Mouse (Mus musculus) ES-E14 (cell line): ENCODE data around the gene H1f0. TPM values are rescaled to one million over a fixed set of nuclear protein-coding genes. Genes with fewer than 3 reads are reported as not detected.

Experiments
- DNase-seq: peaks from one replicate; pipeline ENCODE4 v3.0.0-alpha.2; 2013; ENCODE audit warnings: low read depth, low spot score
- H3K27ac ChIP-seq: 2 replicates; pipeline ENCODE4 v1.5.1; 2012; ENCODE audit warnings: low read depth, mild to moderate bottlenecking, low read length, moderate library complexity, mixed read lengths; ENCODE audit not compliant: poor library complexity, insufficient read depth, severe bottlenecking
- H3K36me3 ChIP-seq: 2 replicates; pipeline ENCODE4 v1.6.1; 2012; ENCODE audit warnings: mild to moderate bottlenecking, low read length, moderate library complexity, mixed read lengths; ENCODE audit not compliant: control insufficient read depth, poor library complexity, insufficient read depth, severe bottlenecking
- H3K4me1 ChIP-seq, 2 experiments: fragments of 150-350 bp in 1 of 2; sonication (generic) in 1 of 2; 2 replicates each; pipeline ENCODE4 v1.6.1; 2012; ENCODE audit warnings: low read length in 2 of 2, mild to moderate bottlenecking in 1 of 2, mixed read lengths in 1 of 2; ENCODE audit not compliant: control insufficient read depth in 2 of 2, insufficient read depth in 2 of 2, poor library complexity in 1 of 2
- H3K4me3 ChIP-seq, 2 experiments: fragments of 150-350 bp in 1 of 2; sonication (generic) in 1 of 2; 2 replicates each; pipeline ENCODE4 v1.5.1; 2012; ENCODE audit warnings: low read length in 2 of 2, low read depth in 1 of 2, mild to moderate bottlenecking in 1 of 2, mixed read lengths in 1 of 2; ENCODE audit not compliant: insufficient read depth in 1 of 2, poor library complexity in 1 of 2, severe bottlenecking in 1 of 2
- H3K9ac ChIP-seq: 2 replicates; pipeline ENCODE4 v1.6.1; 2012; ENCODE audit warnings: low read depth, mild to moderate bottlenecking, low read length, mixed read lengths; ENCODE audit not compliant: poor library complexity, insufficient read depth, severe bottlenecking
- H3K9me3 ChIP-seq: fragments of 150-350 bp; sonication (generic); 2 replicates; pipeline ENCODE4 v1.6.1; 2012; ENCODE audit warnings: low read depth, mild to moderate bottlenecking, low read length; ENCODE audit not compliant: control insufficient read depth, insufficient read depth
- CHD2 ChIP-seq: IDR thresholded peaks from 2 replicates; pipeline ENCODE4 v1.6.1; 2014; ENCODE audit warnings: mild to moderate bottlenecking, low read depth, low read length, inconsistent platforms
- HCFC1 ChIP-seq: IDR thresholded peaks from 2 replicates; pipeline ENCODE4 v1.6.1; 2012; ENCODE audit warnings: low read length, inconsistent platforms, borderline replicate concordance; ENCODE audit not compliant: insufficient read depth
- MAFK ChIP-seq: IDR thresholded peaks from 2 replicates; pipeline ENCODE4 v1.6.1; 2014; ENCODE audit warnings: mild to moderate bottlenecking, low read depth, low read length, inconsistent platforms; ENCODE audit not compliant: insufficient read depth
- ZC3H11A ChIP-seq: IDR thresholded peaks from 2 replicates; pipeline ENCODE4 v1.6.1; 2012; ENCODE audit warnings: low read depth, mild to moderate bottlenecking, inconsistent platforms, low read length, borderline replicate concordance
- ZNF384 ChIP-seq: IDR thresholded peaks from 2 replicates; pipeline ENCODE4 v1.6.1; 2012; ENCODE audit warnings: low read depth, low read length, inconsistent platforms
- in situ Hi-C, 2 experiments: fragments of 600-800 bp; cut with MboI; formaldehyde crosslinking; loops; one replicate each; pipeline ENCODE4 v1.15.1; 2025; ENCODE audit warnings: low sequenced_read_pairs in 2 of 2, inconsistent platforms in 1 of 2; ENCODE audit not compliant: unreplicated experiment in 2 of 2
- total RNA-seq: library from RNA; depleted of rRNA; stranded (reverse); fragments of 300-350 nt; gene quantifications from 2 replicates; pipeline ENCODE4 v1.2.3, GENCODE M21; 2012

Gene H1f0
- total RNA-seq, 1 experiment: 41.0 TPM

GRCm38 (mm10) chr15:79071117-79072039, 43.1 kb downstream of the H1f0 start:
- no peak for TF ChIP-seq MAFK
- TF ChIP-seq ZC3H11A: no peak
- TF ChIP-seq ZNF384: no peak
- TF ChIP-seq HCFC1: no peak
- TF ChIP-seq CHD2: no peak
- in situ Hi-C loops: no loop called here
- H3K4me3 ChIP-seq: no peak overlapping the region
- H3K4me1 ChIP-seq: peaks cover 0 to 10% of the 10 kb centered on the region in 2 experiments; a peak in 1 of 4 replicates
- H3K9me3 ChIP-seq: no peaks in the 10 kb centered on the region
- H3K27ac ChIP-seq: no peak overlapping the region
- peak overlapping the region; percentile 26; the same call in 1 of the 2 replicates for H3K9ac ChIP-seq
- peaks cover under 1% of the 10 kb centered on the region for H3K36me3 ChIP-seq
- no peak for DNase-seq

DNA sequence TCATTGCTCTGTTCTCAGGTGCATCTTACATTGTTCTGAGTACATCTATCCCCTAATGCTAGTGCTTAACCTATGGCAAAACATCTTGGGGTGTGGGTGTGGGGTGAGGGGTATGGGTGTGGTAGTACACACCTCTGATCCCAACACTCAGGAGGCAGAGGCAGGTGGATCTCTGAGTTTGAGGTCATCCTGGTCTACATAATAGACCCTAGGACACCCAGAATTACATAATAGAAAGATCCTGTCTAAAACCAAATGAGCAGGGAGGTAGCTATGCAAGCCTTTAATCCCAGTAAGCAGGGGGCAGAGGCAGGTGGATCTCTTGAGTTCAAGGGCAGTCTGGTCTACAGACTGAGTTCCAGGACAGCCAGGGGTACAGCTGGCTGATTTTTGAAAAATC, 45.5 kb downstream of the H1f0 start:
- H3K27ac ChIP-seq: peak overlapping the region; percentile 71; the same call in 1 of the 2 replicates
- no peak for DNase-seq
- H3K4me3 ChIP-seq: no peak overlapping the region
- in situ Hi-C loops: no loop called here
- H3K36me3 ChIP-seq: peaks cover 20% of the 10 kb centered on the region
- TF ChIP-seq HCFC1 (no peak), CHD2 (no peak), ZC3H11A (no peak), MAFK (no peak), ZNF384 (no peak)
- peaks cover 0 to 14% of the 10 kb centered on the region in 2 experiments; a peak in 1 of 4 replicates for H3K4me1 ChIP-seq
- H3K9me3 ChIP-seq: no peaks in the 10 kb centered on the region
- H3K9ac ChIP-seq: no peak overlapping the region

GRCm38 (mm10) chr15:79074446-79074845, 46.2 kb downstream of the H1f0 start:
- H3K9me3 ChIP-seq: no peaks in the 10 kb centered on the region
- H3K9ac ChIP-seq: peak overlapping the region; percentile 70; the same call in 1 of the 2 replicates
- H3K4me1 ChIP-seq: peaks cover 0 to 14% of the 10 kb centered on the region in 2 experiments; a peak in 1 of 4 replicates
- in situ Hi-C loops: no loop called here
- no peak for DNase-seq
- peaks cover 24% of the 10 kb centered on the region for H3K36me3 ChIP-seq
- H3K27ac ChIP-seq: peak overlapping the region; percentile 71
- TF ChIP-seq ZNF384: peak; percentile 91
- no peak for TF ChIP-seq HCFC1
- peak overlapping the region; percentile 97 to 98 for H3K4me3 ChIP-seq

DNA sequence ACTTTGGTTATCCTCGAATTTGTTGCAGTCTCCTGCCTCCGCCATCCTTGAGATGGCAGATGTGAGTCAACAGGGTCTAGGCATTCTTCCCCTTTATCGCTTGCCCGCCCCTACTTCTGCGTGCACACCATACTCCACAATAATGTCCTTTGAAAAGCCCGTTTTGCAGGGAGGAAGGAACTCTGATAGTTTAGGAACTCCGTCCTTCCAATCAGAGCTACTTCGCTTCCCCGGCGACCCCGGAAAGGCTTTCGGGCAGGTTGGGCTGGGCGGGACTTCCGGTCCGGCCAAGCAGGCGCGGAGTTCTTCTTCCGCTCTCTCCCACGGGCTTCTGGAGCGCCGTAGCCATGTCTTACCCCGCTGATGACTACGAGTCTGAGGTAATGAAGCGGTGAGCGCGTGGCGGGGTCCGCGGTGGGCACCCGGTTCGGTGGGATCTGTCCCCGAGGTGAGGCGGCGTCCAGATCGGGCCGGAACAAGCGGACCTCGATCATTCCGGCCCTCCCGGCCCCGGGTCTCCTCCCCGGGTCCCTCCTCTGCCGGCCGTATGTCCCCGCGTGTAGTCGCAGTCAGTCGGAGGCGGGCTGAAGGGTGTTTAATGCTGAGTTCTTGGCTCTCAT, 46.8 kb downstream of the H1f0 start, which contains the start of gene Eif3l:
TSS of gene Eif3l (plus strand) at position 267 of the 620 bp plus-strand sequence.
- peak; percentile 73 for DNase-seq
- H3K9ac ChIP-seq: peak within 1 kb of the TSS; percentile 98
- H3K4me1 ChIP-seq: peaks cover 0 to 16% of the 10 kb centered on the region in 2 experiments; a peak in 1 of 4 replicates
- TF ChIP-seq ZNF384 (no peak), HCFC1 (0 out of 2 replicates have a peak, but pooled peaks have one; percentile 46), CHD2 (peak; percentile 43; the same call in 1 of the 2 replicates)
- peak within 1 kb of the TSS; percentile 97 to 98 for H3K4me3 ChIP-seq
- in situ Hi-C loops: no loop called here
- H3K9me3 ChIP-seq: no peaks in the 10 kb centered on the region
- H3K36me3 ChIP-seq: peaks cover 30% of the 10 kb centered on the region
- H3K27ac ChIP-seq: peak within 1 kb of the TSS; percentile 81
